Mouse (Mus musculus): Measurements from ENCODE around the gene Map4k4. TPM values are rescaled to one million over a fixed set of nuclear protein-coding genes. Genes with fewer than 3 reads are reported as not detected.

Gene Map4k4
- polyA plus RNA-seq, 1 experiment from 2014 or later, result 31.0 TPM

- no peaks in the 10 kb centered on the region for H3K9me3 ChIP-seq
- peak overlapping the region; percentile 56 for H3K27ac ChIP-seq
- WGBS, result 39% methylated on average over 8 of the region's 8 CpGs
- no peak for DNase-seq (ENCODE audit: extremely low spot score, low spot score)
- peaks cover 98% of the 10 kb centered on the region for H3K4me1 ChIP-seq
- H3K27me3 ChIP-seq (ENCODE audit: poor library complexity, severe bottlenecking), result no peaks in the 10 kb centered on the region
- peaks cover 9% of the 10 kb centered on the region for H3K36me3 ChIP-seq (replicated peaks)
- no peak overlapping the region for H3K4me3 ChIP-seq
These were observed 42.2 kb downstream of the Map4k4 start for GRCm38 (mm10) chr1:39942935-39943334.

GRCm38 (mm10) chr1:39944306-39944971 is 43.7 kb downstream of the Map4k4 start:
- H3K4me1 ChIP-seq, result peaks cover 100% of the 10 kb centered on the region
- peaks cover 4% of the 10 kb centered on the region for H3K36me3 ChIP-seq (replicated peaks)
- peak overlapping the region; percentile 30; the same call in 1 of the 2 replicates for H3K27ac ChIP-seq
- H3K27me3 ChIP-seq (ENCODE audit: poor library complexity, severe bottlenecking), result no peaks in the 10 kb centered on the region
- no peak for DNase-seq (ENCODE audit: extremely low spot score, low spot score)
- no peak overlapping the region for H3K4me3 ChIP-seq
- 48% methylated on average over 5 of the region's 5 CpGs for WGBS
- no peaks in the 10 kb centered on the region for H3K9me3 ChIP-seq

- Histone ChIP-seq H3K4me1 (peaks cover 100% of the 10 kb centered on the region), H3K27me3 (ENCODE audit: poor library complexity, severe bottlenecking) (no peaks in the 10 kb centered on the region), H3K9me3 (no peaks in the 10 kb centered on the region), H3K4me3 (no peak overlapping the region), H3K36me3 (replicated peaks) (no peaks in the 10 kb centered on the region), H3K27ac (0 out of 2 replicates have a peak overlapping the region, but pooled peaks have one; percentile 30)
- 34% methylated on average over 4 of the region's 4 CpGs for WGBS
- no peak for DNase-seq (ENCODE audit: extremely low spot score, low spot score)
These were observed 44.2 kb downstream of the Map4k4 start for GRCm38 (mm10) chr1:39944972-39945323.

- DNase-seq (ENCODE audit: extremely low spot score, low spot score), result no peak
- Histone ChIP-seq H3K27ac (peak overlapping the region; percentile 76; the same call in 1 of the 2 replicates), H3K36me3 (replicated peaks) (no peaks in the 10 kb centered on the region), H3K4me3 (no peak overlapping the region), H3K4me1 (peaks cover 97% of the 10 kb centered on the region), H3K27me3 (ENCODE audit: poor library complexity, severe bottlenecking) (no peaks in the 10 kb centered on the region), H3K9me3 (no peaks in the 10 kb centered on the region)
- 64% methylated on average over 4 of the region's 4 CpGs for WGBS
These were observed 45.7 kb downstream of the Map4k4 start for GRCm38 (mm10) chr1:39946391-39946790.

- no peak for DNase-seq (ENCODE audit: extremely low spot score, low spot score)
- WGBS, result 67% methylated on average over 6 of the region's 6 CpGs
- H3K4me1 ChIP-seq, result peaks cover 96% of the 10 kb centered on the region
These were observed 46.5 kb downstream of the Map4k4 start for GRCm38 (mm10) chr1:39947179-39947578.

GRCm38 (mm10) chr1:39947701-39948359 is 47.1 kb downstream of the Map4k4 start:
- no peak for DNase-seq (ENCODE audit: extremely low spot score, low spot score)
- Histone ChIP-seq H3K27ac (peak overlapping the region; percentile 76), H3K27me3 (ENCODE audit: poor library complexity, severe bottlenecking) (no peaks in the 10 kb centered on the region), H3K4me1 (peaks cover 96% of the 10 kb centered on the region), H3K4me3 (no peak overlapping the region), H3K9me3 (no peaks in the 10 kb centered on the region), H3K36me3 (replicated peaks) (no peaks in the 10 kb centered on the region)
- 40% methylated on average over 6 of the region's 6 CpGs for WGBS

More at GRCm38 (mm10) chr1:39947179-39947578, 46.5 kb downstream of the Map4k4 start:
- Histone ChIP-seq H3K27me3 (ENCODE audit: poor library complexity, severe bottlenecking) (no peaks in the 10 kb centered on the region), H3K27ac (peak overlapping the region; percentile 76), H3K4me3 (no peak overlapping the region), H3K9me3 (no peaks in the 10 kb centered on the region), H3K36me3 (replicated peaks) (no peaks in the 10 kb centered on the region)

- 64% methylated on average over 5 of the region's 5 CpGs for WGBS
- Histone ChIP-seq H3K27ac (peak overlapping the region; percentile 35; the same call in 1 of the 2 replicates), H3K36me3 (replicated peaks) (no peaks in the 10 kb centered on the region), H3K4me1 (peaks cover 92% of the 10 kb centered on the region), H3K4me3 (no peak overlapping the region), H3K9me3 (no peaks in the 10 kb centered on the region), H3K27me3 (ENCODE audit: poor library complexity, severe bottlenecking) (no peaks in the 10 kb centered on the region)
- DNase-seq (ENCODE audit: extremely low spot score, low spot score), result no peak
These were observed 48.5 kb downstream of the Map4k4 start for GRCm38 (mm10) chr1:39949205-39949604.

GRCm38 (mm10) chr1:39949790-39950462 is 49.2 kb downstream of the Map4k4 start:
- 47% methylated on average over 10 of the region's 10 CpGs for WGBS
- peaks cover 90% of the 10 kb centered on the region for H3K4me1 ChIP-seq
- no peak overlapping the region for H3K27ac ChIP-seq
- no peak for DNase-seq (ENCODE audit: extremely low spot score, low spot score)
- H3K36me3 ChIP-seq (replicated peaks), result no peaks in the 10 kb centered on the region
- no peaks in the 10 kb centered on the region for H3K27me3 ChIP-seq (ENCODE audit: poor library complexity, severe bottlenecking)
- H3K4me3 ChIP-seq, result no peak overlapping the region
- H3K9me3 ChIP-seq, result no peaks in the 10 kb centered on the region

GRCm38 (mm10) chr1:39950590-39950989 is 49.9 kb downstream of the Map4k4 start:
- Histone ChIP-seq H3K27ac (no peak overlapping the region), H3K4me3 (no peak overlapping the region), H3K36me3 (replicated peaks) (no peaks in the 10 kb centered on the region), H3K9me3 (no peaks in the 10 kb centered on the region), H3K4me1 (peaks cover 90% of the 10 kb centered on the region), H3K27me3 (ENCODE audit: poor library complexity, severe bottlenecking) (no peaks in the 10 kb centered on the region)
- DNase-seq (ENCODE audit: extremely low spot score, low spot score), result no peak
- 77% methylated on average over 3 of the region's 3 CpGs for WGBS

- Histone ChIP-seq H3K4me3 (no peak overlapping the region), H3K9me3 (no peaks in the 10 kb centered on the region), H3K36me3 (replicated peaks) (no peaks in the 10 kb centered on the region), H3K27ac (no peak overlapping the region), H3K27me3 (ENCODE audit: poor library complexity, severe bottlenecking) (no peaks in the 10 kb centered on the region), H3K4me1 (peaks cover 88% of the 10 kb centered on the region)
- no peak for DNase-seq (ENCODE audit: extremely low spot score, low spot score)
- 90% methylated on average over 3 of the region's 3 CpGs for WGBS
These were observed 53.9 kb downstream of the Map4k4 start for GRCm38 (mm10) chr1:39954652-39955051.

GRCm38 (mm10) chr1:39956712-39957111 is 56.0 kb downstream of the Map4k4 start:
- H3K4me3 ChIP-seq, result no peak overlapping the region
- no peaks in the 10 kb centered on the region for H3K27me3 ChIP-seq (ENCODE audit: poor library complexity, severe bottlenecking)
- H3K9me3 ChIP-seq, result no peaks in the 10 kb centered on the region
- H3K27ac ChIP-seq, result no peak overlapping the region
- no peaks in the 10 kb centered on the region for H3K36me3 ChIP-seq (replicated peaks)
- peaks cover 83% of the 10 kb centered on the region for H3K4me1 ChIP-seq
- DNase-seq (ENCODE audit: extremely low spot score, low spot score), result no peak
- WGBS, result 77% methylated on average over 5 of the region's 5 CpGs

- Histone ChIP-seq H3K9me3 (no peaks in the 10 kb centered on the region), H3K36me3 (replicated peaks) (peaks cover 11% of the 10 kb centered on the region), H3K27me3 (ENCODE audit: poor library complexity, severe bottlenecking) (no peaks in the 10 kb centered on the region), H3K27ac (no peak overlapping the region), H3K4me1 (peaks cover 81% of the 10 kb centered on the region), H3K4me3 (no peak overlapping the region)
- DNase-seq (ENCODE audit: extremely low spot score, low spot score), result no peak
- WGBS, result 94% methylated on average over 7 of the region's 7 CpGs
These were observed 57.3 kb downstream of the Map4k4 start for GRCm38 (mm10) chr1:39957981-39958380.

- H3K4me1 ChIP-seq, result peaks cover 75% of the 10 kb centered on the region
- H3K27ac ChIP-seq, result no peak overlapping the region
- H3K27me3 ChIP-seq (ENCODE audit: poor library complexity, severe bottlenecking), result no peaks in the 10 kb centered on the region
- H3K4me3 ChIP-seq, result no peak overlapping the region
- no peak for DNase-seq (ENCODE audit: extremely low spot score, low spot score)
- 100% methylated on average over 1 of the region's 1 CpGs for WGBS
- H3K9me3 ChIP-seq, result no peaks in the 10 kb centered on the region
- H3K36me3 ChIP-seq (replicated peaks), result peaks cover 33% of the 10 kb centered on the region
These were observed 59.9 kb downstream of the Map4k4 start for GRCm38 (mm10) chr1:39960623-39961022.
